Mouse (Mus musculus) spleen, adult 2 months (tissue): ENCODE results near the gene Slc25a22.

Source experiments
- CTCF ChIP-seq: fragments of 200-500 bp; IDR thresholded peaks from 2 replicates; pipeline ENCODE4 v1.5.1; 2011; ENCODE audit warnings: mild to moderate bottlenecking, inconsistent platforms; ENCODE audit not compliant: insufficient read depth, insufficient read length, insufficient replicate concordance; ENCODE audit errors: extremely low read depth
- POLR2A ChIP-seq: fragments of 200-500 bp; IDR thresholded peaks from 2 replicates; pipeline ENCODE4 v1.6.1; 2011; ENCODE audit warnings: low read depth, low read length, inconsistent platforms

GRCm38 (mm10) chr7:141426948-141427730, 10.6 kb downstream of the Slc25a22 start:
- TF ChIP-seq POLR2A (no peak), CTCF (no peak)
